Mouse (Mus musculus) lung, postnatal 14 days (tissue): ENCODE results near the gene Sorcs1.

Experiments
- DNase-seq: peaks from one replicate; pipeline ENCODE4 v3.0.0; 2021

The Sorcs1 gene

DNA sequence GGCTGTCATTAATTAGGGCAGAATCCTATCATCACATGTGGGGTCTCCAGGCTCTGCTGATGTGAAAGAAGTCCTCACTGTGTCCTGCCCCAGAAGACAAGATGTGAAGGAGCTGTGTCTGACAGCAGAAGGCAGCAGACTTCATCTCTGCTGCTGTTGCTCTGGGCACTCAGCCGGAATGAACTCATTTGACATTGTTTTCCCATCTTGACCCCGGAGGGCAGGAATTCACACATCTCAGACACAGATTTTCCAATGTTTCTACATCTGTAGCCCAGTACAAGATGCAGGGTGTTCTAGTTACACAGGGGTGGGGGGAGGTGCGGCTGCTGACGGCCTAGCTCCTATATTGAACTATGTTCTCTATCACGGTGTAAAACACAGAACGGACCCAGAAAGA, 474.1 kb downstream of the Sorcs1 start:
- DNase-seq: no peak

GRCm38 (mm10) chr19:50196592-50196991, 481.9 kb downstream of the Sorcs1 start:
- no peak for DNase-seq

- no peak for DNase-seq
Observed at GRCm38 (mm10) chr19:50185769-50186715, 492.4 kb downstream of the Sorcs1 start.

DNA sequence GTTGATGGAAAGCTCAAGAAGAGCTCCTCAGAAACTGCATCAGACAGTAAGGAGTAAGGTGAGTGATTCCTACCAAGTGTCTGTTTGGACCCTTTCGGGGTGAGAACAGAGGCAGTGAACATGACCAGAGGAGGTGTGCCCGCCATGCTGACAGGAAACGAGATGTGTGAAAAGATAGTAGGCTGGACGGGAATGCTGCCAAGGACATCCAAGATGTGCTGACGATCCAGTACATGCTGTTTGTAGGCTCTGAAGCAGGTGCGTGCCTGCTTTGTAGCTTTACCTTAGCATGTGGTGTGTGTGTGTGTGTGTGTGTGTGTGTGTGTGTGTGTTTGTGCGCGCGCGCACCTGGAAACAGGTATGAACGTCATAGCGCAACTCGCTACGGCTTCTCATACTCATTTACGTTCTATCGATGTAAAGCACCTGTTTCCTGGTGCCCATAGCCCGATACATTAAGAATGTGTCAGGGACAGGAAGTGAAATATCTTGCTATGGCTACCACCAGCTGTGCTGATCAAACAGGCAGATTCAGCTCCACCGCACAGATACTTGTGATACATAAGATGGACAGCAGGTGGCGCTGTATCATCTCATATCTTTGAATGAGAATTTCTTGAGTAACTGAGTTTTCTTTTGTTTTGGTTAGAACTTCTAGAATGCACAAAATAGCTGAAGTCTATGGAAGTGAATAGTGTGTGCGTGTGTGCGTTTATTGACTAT, 493.4 kb downstream of the Sorcs1 start:
- DNase-seq: peak; percentile 48

GRCm38 (mm10) chr19:50178851-50179250, 499.6 kb downstream of the Sorcs1 start:
- no peak for DNase-seq

DNA sequence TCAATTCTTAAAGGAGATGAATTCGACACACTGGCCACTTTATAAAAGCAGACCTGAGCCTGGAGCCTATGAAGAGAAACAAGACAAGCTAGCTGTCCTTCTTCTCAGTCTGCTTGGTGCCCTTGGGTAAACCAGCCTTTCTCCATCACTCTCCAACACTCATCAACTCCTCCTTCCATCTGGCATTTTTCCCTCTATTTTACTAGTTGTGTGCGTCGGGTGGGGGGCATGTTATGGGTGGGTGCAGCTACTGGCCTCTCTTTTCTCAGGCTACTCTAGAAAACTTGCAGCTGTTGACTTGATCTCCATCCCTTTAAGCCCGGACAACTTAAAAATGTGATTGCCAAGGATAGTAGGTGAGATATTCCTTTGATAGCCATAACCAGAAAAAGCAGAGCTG, 500.3 kb downstream of the Sorcs1 start:
- no peak for DNase-seq

- no peak for DNase-seq
Observed at GRCm38 (mm10) chr19:50171849-50172248, 506.6 kb downstream of the Sorcs1 start.

DNA sequence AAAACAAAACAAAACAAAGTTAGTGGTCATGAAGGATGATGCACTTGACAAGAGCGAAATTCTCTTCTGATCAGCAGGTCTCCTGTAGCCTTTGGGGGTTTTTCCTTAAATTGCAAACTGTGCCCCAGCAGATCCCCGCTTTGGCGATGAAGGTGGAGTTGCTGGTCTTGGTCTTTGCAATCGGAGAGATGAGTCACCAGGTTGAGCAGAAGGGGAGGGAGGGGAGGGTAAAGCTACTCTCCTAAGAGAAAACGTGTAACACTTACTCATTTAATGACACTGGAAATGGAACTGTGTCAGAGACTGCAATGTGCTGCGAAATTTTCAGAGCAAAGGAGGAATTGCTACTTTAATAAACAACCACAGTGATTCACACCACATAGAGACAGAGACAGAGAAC, 527.3 kb downstream of the Sorcs1 start:
- DNase-seq: no peak

- DNase-seq: no peak
Observed at GRCm38 (mm10) chr19:50145919-50146318, 532.5 kb downstream of the Sorcs1 start.

- DNase-seq: peak; percentile 16
Observed at GRCm38 (mm10) chr19:50141853-50142252, 536.6 kb downstream of the Sorcs1 start.

- DNase-seq: no peak
Observed at GRCm38 (mm10) chr19:50134656-50135055, 543.8 kb downstream of the Sorcs1 start.

GRCm38 (mm10) chr19:50105842-50106585, 572.4 kb downstream of the Sorcs1 start:
- DNase-seq: no peak
